Mouse (Mus musculus) erythroblast, embryonic 14.5 days (primary cell): ENCODE measurements around the gene Ano1. TPM values are rescaled to one million over a fixed set of nuclear protein-coding genes. Genes with fewer than 3 reads are reported as not detected.

Source experiments
- H3K27me3 ChIP-seq: 2 replicates; pipeline ENCODE4 v1.6.1; 2012; ENCODE audit warnings: inconsistent platforms; ENCODE audit not compliant: control insufficient read depth
- H3K36me3 ChIP-seq: 2 replicates; pipeline ENCODE4 v1.6.1; 2012; ENCODE audit warnings: mild to moderate bottlenecking, inconsistent platforms; ENCODE audit not compliant: control insufficient read depth
- H3K4me1 ChIP-seq: 2 replicates; pipeline ENCODE4 v1.6.1; 2012; ENCODE audit warnings: inconsistent platforms; ENCODE audit not compliant: control insufficient read depth
- H3K4me3 ChIP-seq: replicated peaks from 2 replicates; pipeline ENCODE3; 2012; ENCODE audit warnings: moderate library complexity, mild to moderate bottlenecking, inconsistent platforms
- H3K9me3 ChIP-seq: 2 replicates; pipeline ENCODE4 v1.6.1; 2012; ENCODE audit warnings: low read length, inconsistent platforms, mixed read lengths; ENCODE audit not compliant: control insufficient read depth
- GATA1 ChIP-seq: IDR thresholded peaks from 2 replicates; pipeline ENCODE4 v1.6.1; 2012; ENCODE audit warnings: low read length, inconsistent platforms, mixed read lengths
- TAL1 ChIP-seq: IDR thresholded peaks from 3 replicates; pipeline ENCODE4 v1.6.1; 2012; ENCODE audit warnings: low read length, inconsistent platforms, mixed read lengths
- polyA plus RNA-seq: library from polyadenylated mRNA; stranded (reverse); fragments of >175 nt; gene quantifications from 2 replicates; pipeline ENCODE4 v1.2.3, GENCODE M21; 2012

The Ano1 gene
- polyA plus RNA-seq, 1 experiment = 0.08 TPM

- no peaks in the 10 kb centered on the region for H3K36me3 ChIP-seq
- TF ChIP-seq GATA1 (no peak), TAL1 (no peak)
- H3K4me1 ChIP-seq = no peaks in the 10 kb centered on the region
- H3K27me3 ChIP-seq = peaks cover 19% of the 10 kb centered on the region
- no peaks in the 10 kb centered on the region for H3K9me3 ChIP-seq
- no peak overlapping the region for H3K4me3 ChIP-seq
Measured at GRCm38 (mm10) chr7:144566921-144567682, 184.7 kb downstream of the Ano1 start.

GRCm38 (mm10) chr7:144563456-144564155 lies 188.2 kb downstream of the Ano1 start:
- H3K9me3 ChIP-seq = no peaks in the 10 kb centered on the region
- H3K36me3 ChIP-seq = no peaks in the 10 kb centered on the region
- TF ChIP-seq GATA1 = no peak
- no peak for TF ChIP-seq TAL1
- H3K4me1 ChIP-seq = no peaks in the 10 kb centered on the region
- peaks cover 11% of the 10 kb centered on the region for H3K27me3 ChIP-seq
- no peak overlapping the region for H3K4me3 ChIP-seq

- Histone ChIP-seq H3K4me3 (no peak overlapping the region), H3K27me3 (peaks cover 8% of the 10 kb centered on the region), H3K4me1 (no peaks in the 10 kb centered on the region), H3K36me3 (no peaks in the 10 kb centered on the region), H3K9me3 (no peaks in the 10 kb centered on the region)
- TF ChIP-seq GATA1 (no peak), TAL1 (no peak)
Measured at GRCm38 (mm10) chr7:144562016-144562415, 189.8 kb downstream of the Ano1 start.

- H3K4me3 ChIP-seq = no peak overlapping the region
- H3K36me3 ChIP-seq = no peaks in the 10 kb centered on the region
- TF ChIP-seq TAL1 (no peak), GATA1 (no peak)
- H3K9me3 ChIP-seq = no peaks in the 10 kb centered on the region
- H3K4me1 ChIP-seq = peaks cover 2% of the 10 kb centered on the region; the same call in 1 of the 2 replicates
- peaks cover 3% of the 10 kb centered on the region for H3K27me3 ChIP-seq
Measured at GRCm38 (mm10) chr7:144560594-144560993, 191.2 kb downstream of the Ano1 start.

- Histone ChIP-seq H3K4me3 (no peak overlapping the region), H3K4me1 (peaks cover 10% of the 10 kb centered on the region)
- no peak for TF ChIP-seq TAL1
- no peak for TF ChIP-seq GATA1
Measured at GRCm38 (mm10) chr7:144558552-144558951, 193.2 kb downstream of the Ano1 start.

GRCm38 (mm10) chr7:144554123-144554472 lies 197.7 kb downstream of the Ano1 start:
- Histone ChIP-seq H3K9me3 (no peaks in the 10 kb centered on the region), H3K27me3 (peaks cover 6% of the 10 kb centered on the region), H3K4me3 (peak overlapping the region; percentile 92), H3K4me1 (peaks cover 44% of the 10 kb centered on the region), H3K36me3 (peaks cover 34% of the 10 kb centered on the region)
- TF ChIP-seq TAL1 (no peak), GATA1 (no peak)

More at GRCm38 (mm10) chr7:144558552-144558951, 193.2 kb downstream of the Ano1 start:
- Histone ChIP-seq H3K36me3 (no peaks in the 10 kb centered on the region), H3K9me3 (no peaks in the 10 kb centered on the region), H3K27me3 (peaks cover 6% of the 10 kb centered on the region)

- H3K4me1 ChIP-seq = peaks cover 47% of the 10 kb centered on the region
- peak within 1 kb of the TSS; percentile 92 for H3K4me3 ChIP-seq
- peaks cover 38% of the 10 kb centered on the region for H3K36me3 ChIP-seq
Measured at GRCm38 (mm10) chr7:144553237-144554122, 198.3 kb downstream of the Ano1 start, which contains the start of gene Ppfia1. Gene Ppfia1, minus strand, starts transcription at chr7:144553729.

GRCm38 (mm10) chr7:144552274-144552673 lies 199.5 kb downstream of the Ano1 start:
- Histone ChIP-seq H3K36me3 (peaks cover 46% of the 10 kb centered on the region), H3K27me3 (peaks cover 6% of the 10 kb centered on the region), H3K4me3 (peak overlapping the region; percentile 92), H3K4me1 (peaks cover 50% of the 10 kb centered on the region), H3K9me3 (no peaks in the 10 kb centered on the region)
- TF ChIP-seq GATA1 (no peak), TAL1 (no peak)

More at GRCm38 (mm10) chr7:144553237-144554122, 198.3 kb downstream of the Ano1 start, which contains the start of gene Ppfia1:
- no peaks in the 10 kb centered on the region for H3K9me3 ChIP-seq
- TF ChIP-seq TAL1 = no peak
- no peak for TF ChIP-seq GATA1
- H3K27me3 ChIP-seq = peaks cover 6% of the 10 kb centered on the region

GRCm38 (mm10) chr7:144550811-144551210 lies 201.0 kb downstream of the Ano1 start:
- no peak for TF ChIP-seq GATA1
- no peak for TF ChIP-seq TAL1
- peaks cover 6% of the 10 kb centered on the region for H3K27me3 ChIP-seq
- H3K4me1 ChIP-seq = peaks cover 57% of the 10 kb centered on the region
- no peaks in the 10 kb centered on the region for H3K9me3 ChIP-seq
- no peak overlapping the region for H3K4me3 ChIP-seq
- H3K36me3 ChIP-seq = peaks cover 58% of the 10 kb centered on the region
